Comparison of ENCODE assay signal across 8 mouse cellular contexts in genomic region chr4:154207261-154207660, GRCm38 (mm10). TPM values are rescaled to one million over a fixed set of nuclear protein-coding genes. Genes with fewer than 3 reads are reported as not detected.
DNase-seq lines count a peak whose midpoint lies in the region; ATAC-seq and TF ChIP-seq lines count a peak whose summit lies in the region.

No protein-coding gene starts in this region.

- ATAC-seq in heart, embryonic 12.5 days (ENCODE audit: insufficient number of reproducible peaks, low FRiP score), result 0 out of 2 replicates have a peak, but pooled peaks have one; percentile 12
- ATAC-seq in monocyte, adult 5-6 weeks (replicated peaks; ENCODE audit: insufficient number of reproducible peaks, low FRiP score, low TSS enrichment, poor library complexity, severe bottlenecking), result no peak

- peak; percentile 53 to 63 for DNase-seq in adrenal gland, adult 18-20 months (ENCODE audit: low spot score in 2 of 2)
- peak; percentile 89 for DNase-seq in embryo, embryonic 10.5 days (ENCODE audit: low spot score)
- DNase-seq in large intestine, adult 2 months (ENCODE audit: low read depth, low spot score), result peak; percentile 18
- DNase-seq in lung, adult 2 months, result peak; percentile 70
- peak; percentile 93 for DNase-seq in retina, embryonic 14.5 days (ENCODE audit: low spot score)

- H3K9ac ChIP-seq in ES-Bruce4 (ENCODE audit: low read depth, poor library complexity, severe bottlenecking), result no peak overlapping the region
- no peak overlapping the region for H3K9ac ChIP-seq in heart, embryonic 12.5 days

- WGBS in heart, embryonic 12.5 days, result 15% methylated on average over 5 of the region's 5 CpGs
- 14% methylated on average over 5 of the region's 5 CpGs for WGBS in large intestine, adult 2 months
- 14% methylated on average over 5 of the region's 5 CpGs for whole genome bisulfite sequencing in lung, adult 2 months

- no peak overlapping the region for H3K4me2 ChIP-seq in heart, embryonic 12.5 days

- no peaks in the 10 kb centered on the region for H3K36me3 ChIP-seq in ES-Bruce4 (ENCODE audit: control insufficient read depth, insufficient read depth, low read length, poor library complexity, severe bottlenecking)
- no peaks in the 10 kb centered on the region for H3K36me3 ChIP-seq in heart, embryonic 12.5 days

- TF ChIP-seq EP300 in ES-Bruce4 (IDR thresholded peaks at IDR 0.05; ENCODE audit: insufficient read depth, low read depth, low read length), result no peak

- H3K4me3 ChIP-seq in ES-Bruce4 (ENCODE audit: low read depth, low read length), result no peak overlapping the region
- H3K4me3 ChIP-seq in heart, embryonic 12.5 days, result no peak overlapping the region
- H3K4me3 ChIP-seq in lung, adult 2 months (replicated peaks; ENCODE audit: extremely low read depth, low read depth, low read length), result no peak overlapping the region

- H3K27ac ChIP-seq in ES-Bruce4 (ENCODE audit: insufficient read depth, low read length), result no peak overlapping the region
- no peak overlapping the region for H3K27ac ChIP-seq in heart, embryonic 12.5 days (ENCODE audit: poor library complexity, severe bottlenecking)

- no peak for TF ChIP-seq POLR2A in ES-Bruce4 (IDR thresholded peaks at IDR 0.05; ENCODE audit: insufficient read depth, low read length)
- no peak for TF ChIP-seq POLR2A in lung, adult 2 months (IDR thresholded peaks at IDR 0.05; ENCODE audit: borderline replicate concordance, extremely low read depth, low read depth, low read length)

- H3K9me3 ChIP-seq in ES-Bruce4 (replicated peaks; ENCODE audit: control insufficient read depth, insufficient read depth, low read length, poor library complexity, severe bottlenecking), result no peaks in the 10 kb centered on the region
- no peaks in the 10 kb centered on the region for H3K9me3 ChIP-seq in heart, embryonic 12.5 days (replicated peaks)

- TF ChIP-seq CTCF in ES-Bruce4 (IDR thresholded peaks at IDR 0.05; ENCODE audit: low read depth, low read length), result peak; percentile 96
- peak; percentile 99 for TF ChIP-seq CTCF in lung, adult 2 months (IDR thresholded peaks at IDR 0.05; ENCODE audit: insufficient read depth, low read length)

- no peaks in the 10 kb centered on the region for H3K4me1 ChIP-seq in ES-Bruce4 (ENCODE audit: control insufficient read depth, insufficient read depth, low read length)
- peaks cover 29% of the 10 kb centered on the region for H3K4me1 ChIP-seq in heart, embryonic 12.5 days (replicated peaks)
- H3K4me1 ChIP-seq in lung, adult 2 months (ENCODE audit: control insufficient read depth, insufficient read depth, low read length), result peaks cover 13% of the 10 kb centered on the region

- H3K27me3 ChIP-seq in ES-Bruce4 (ENCODE audit: control insufficient read depth, insufficient read depth, low read length, poor library complexity, severe bottlenecking), result no peaks in the 10 kb centered on the region
- 0 out of 2 replicates have a peak, but pooled peaks cover 8% of the 10 kb centered on the region for H3K27me3 ChIP-seq in heart, embryonic 12.5 days (replicated peaks)

RNA-seq across cellular contexts. Expression of gene Megf6, which starts 36.7 kb away (rescaled TPM):
- 3.2 and 3.8 TPM in 2 replicates for polyA plus RNA-seq in ES-Bruce4 (2011; ENCODE audit: insufficient read depth, insufficient read length, low read depth, missing spikeins)
- 1 to 10 TPM; 2.5 to 4.3 TPM for total RNA-seq in adrenal gland, adult 18-20 months (2021)
- 16.0 and 19.4 TPM in 2 replicates for polyA plus RNA-seq in heart, embryonic 12.5 days (2016; fragmentation: Nextera tagmentation; extraction: Ambion mirVana)
- 2.2 and 2.9 TPM in 2 replicates for polyA plus RNA-seq in large intestine, adult 2 months (2012; rRNA removed)
- 68.6 and 83.1 TPM in 2 replicates for polyA plus RNA-seq in lung, adult 2 months (2012; rRNA removed)
- total RNA-seq in monocyte, adult 5-6 weeks (2017), result not detected in 3 replicates

RNA-seq across cellular contexts. Expression of gene Tprgl, which starts 46.8 kb away (rescaled TPM):
- 66.0 and 68.9 TPM in 2 replicates for polyA plus RNA-seq in ES-Bruce4 (2011; ENCODE audit: insufficient read depth, insufficient read length, low read depth, missing spikeins)
- 100 to 1,000 TPM; 155 to 172 TPM for total RNA-seq in adrenal gland, adult 18-20 months (2021)
- 128 and 135 TPM in 2 replicates for polyA plus RNA-seq in heart, embryonic 12.5 days (2016; fragmentation: Nextera tagmentation; extraction: Ambion mirVana)
- polyA plus RNA-seq in large intestine, adult 2 months (2012; rRNA removed), result 87.7 and 92.5 TPM in 2 replicates
- 223 and 276 TPM in 2 replicates for polyA plus RNA-seq in lung, adult 2 months (2012; rRNA removed)
- total RNA-seq in monocyte, adult 5-6 weeks (2017), result 73.1 to 107 TPM (median 99.0 TPM) in 3 replicates

Comparison
In these comparisons a context has a peak if more than half of its experiments do, and no peak if none do; other contexts are left out.
1. DNase-seq: peak in every context shown above with its lines; median percentile 93 in retina, embryonic 14.5 days; 89 in embryo, embryonic 10.5 days; 70 in lung, adult 2 months; 58 in adrenal gland, adult 18-20 months; 18 in large intestine, adult 2 months.